Mouse (Mus musculus) midbrain, embryonic 11.5 days (tissue): ENCODE measurements around the gene Agap2. TPM values are rescaled to one million over a fixed set of nuclear protein-coding genes. Genes with fewer than 3 reads are reported as not detected.
A peak's percentile ranks its signal among the peaks of the same experiment; 100 is the strongest.

Experiments used
- ATAC-seq: fragments of 200-750 bp; cut with Nextera tagmentation; 2 replicates; pipeline ENCODE4 v1.8.0; 2017; ENCODE audit warnings: moderate TSS enrichment, moderate library complexity; ENCODE audit not compliant: low FRiP score
- DNase-seq: peaks from one replicate; pipeline ENCODE4 v3.0.0; 2015; ENCODE audit warnings: low spot score; ENCODE audit errors: missing footprints
- H3K27ac ChIP-seq: fragments of 300-500 bp; sonication (generic); 2 replicates; pipeline ENCODE4 v1.5.1; 2014; ENCODE audit warnings: low read depth, low read length
- H3K27me3 ChIP-seq: fragments of 300-500 bp; sonication (generic); 2 replicates; pipeline ENCODE4 v1.6.1; 2014; ENCODE audit warnings: mild to moderate bottlenecking, low read length, moderate library complexity, mixed read lengths; ENCODE audit not compliant: control insufficient read depth, insufficient read depth
- H3K36me3 ChIP-seq: fragments of 300-500 bp; sonication (generic); 2 replicates; pipeline ENCODE4 v1.6.1; 2014; ENCODE audit warnings: mild to moderate bottlenecking, low read length, moderate library complexity, mixed read lengths; ENCODE audit not compliant: control insufficient read depth, insufficient read depth
- H3K4me1 ChIP-seq: fragments of 300-500 bp; sonication (generic); 2 replicates; pipeline ENCODE4 v1.6.1; 2014; ENCODE audit warnings: low read length; ENCODE audit not compliant: control insufficient read depth, insufficient read depth
- H3K4me2 ChIP-seq: fragments of 300-500 bp; sonication (generic); 2 replicates; pipeline ENCODE4 v1.6.1; 2014; ENCODE audit warnings: mild to moderate bottlenecking, moderate library complexity
- H3K4me3 ChIP-seq: fragments of 300-500 bp; sonication (generic); 2 replicates; pipeline ENCODE4 v1.5.1; 2014; ENCODE audit warnings: low read depth, low read length
- H3K9ac ChIP-seq: fragments of 300-500 bp; sonication (generic); 2 replicates; pipeline ENCODE4 v1.6.1; 2014; ENCODE audit warnings: low read length
- H3K9me3 ChIP-seq: fragments of 300-500 bp; sonication (generic); 2 replicates; pipeline ENCODE4 v1.6.1; 2016; ENCODE audit warnings: low read length; ENCODE audit not compliant: control insufficient read depth
- WGBS: fragments of 180-500 bp; shearing (Covaris S2); extraction: QIAGEN DNeasy Blood & Tissue Kit; methylation state at CpG from one replicate; pipeline ENCODE4 v1.1.7; 2014; 5-methylcytosine and 5-hydroxymethylcytosine counted together
- polyA plus RNA-seq: library from polyadenylated mRNA; unstranded; fragments of >200 nt; fragmentation: Nextera tagmentation; extraction: Ambion mirVana; gene quantifications from 2 replicates; pipeline ENCODE4 v1.2.1, GENCODE M21; 2014

Agap2 gene
- polyA plus RNA-seq, 1 experiment from 2014 or later, result 0.89 TPM

DNA sequence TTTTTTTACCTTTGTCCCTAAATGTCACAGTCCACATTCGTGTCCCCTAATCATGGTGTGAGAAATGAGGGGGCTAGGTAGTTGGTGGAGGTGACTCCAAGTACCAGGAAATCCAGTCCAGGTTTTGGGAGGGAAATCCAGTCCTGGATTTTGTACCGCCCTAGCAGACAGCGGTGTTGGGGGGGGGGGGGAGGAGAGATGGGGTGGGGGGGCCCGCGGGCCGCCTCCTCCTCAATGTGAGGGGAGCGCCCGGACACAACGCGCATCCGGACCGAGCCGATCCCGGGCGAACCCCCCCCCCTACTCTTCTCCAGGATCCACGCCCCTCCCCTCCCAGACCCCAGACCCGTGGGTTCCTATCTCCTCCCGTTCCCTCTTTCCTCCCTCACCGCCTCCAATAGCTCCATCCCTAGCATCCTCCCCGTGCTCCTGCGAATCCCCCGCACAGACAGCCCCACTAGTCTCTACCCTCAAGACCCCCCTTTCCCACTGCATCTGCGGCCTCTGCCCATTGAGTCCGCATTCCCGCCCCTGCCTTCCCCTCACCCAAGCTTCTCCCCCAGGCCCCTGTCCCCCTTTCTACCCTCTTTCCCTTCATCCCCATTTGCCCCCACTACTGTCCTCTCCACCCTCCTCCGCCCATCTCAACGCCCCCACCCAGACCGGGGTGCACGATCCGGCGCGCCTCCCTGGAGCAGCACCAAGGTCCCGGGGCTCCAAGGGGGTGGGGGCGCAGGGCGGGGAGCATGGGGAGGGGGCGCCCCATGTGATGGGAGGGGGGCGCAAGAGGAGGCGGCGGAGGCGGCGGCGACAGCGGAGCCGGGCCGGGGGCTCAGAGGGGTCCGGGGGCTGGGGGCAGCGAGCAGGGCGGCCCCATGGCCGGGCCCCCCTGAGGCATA is 3.8 kb downstream of the Agap2 start:
- peak overlapping the region; percentile 25; the same call in 1 of the 2 replicates for H3K27ac ChIP-seq
- peaks cover 38% of the 10 kb centered on the region for H3K27me3 ChIP-seq
- WGBS, result under 1% methylated on average over 33 of the region's 49 CpGs
- H3K4me3 ChIP-seq, result peak overlapping the region; percentile 68
- no peaks in the 10 kb centered on the region for H3K36me3 ChIP-seq
- peak; percentile 95 for DNase-seq
- H3K4me1 ChIP-seq, result peaks cover 36% of the 10 kb centered on the region
- H3K9me3 ChIP-seq, result no peaks in the 10 kb centered on the region
- peak; percentile 77 for ATAC-seq
- H3K9ac ChIP-seq, result peak overlapping the region; percentile 75
- H3K4me2 ChIP-seq, result peak overlapping the region; percentile 100

GRCm38 (mm10) chr10:127079665-127080391 is 4.7 kb downstream of the Agap2 start:
- H3K9me3 ChIP-seq, result no peaks in the 10 kb centered on the region
- peak overlapping the region; percentile 100 for H3K4me2 ChIP-seq
- DNase-seq, result peak; percentile 91
- H3K9ac ChIP-seq, result peak overlapping the region; percentile 75
- H3K36me3 ChIP-seq, result no peaks in the 10 kb centered on the region
- ATAC-seq, result peak; percentile 16
- under 1% methylated on average over 52 of the region's 70 CpGs for WGBS
- H3K4me1 ChIP-seq, result peaks cover 36% of the 10 kb centered on the region
- H3K27ac ChIP-seq, result no peak overlapping the region; the same call in 1 of the 2 replicates
- H3K27me3 ChIP-seq, result peaks cover 38% of the 10 kb centered on the region
- H3K4me3 ChIP-seq, result peak overlapping the region; percentile 68

DNA sequence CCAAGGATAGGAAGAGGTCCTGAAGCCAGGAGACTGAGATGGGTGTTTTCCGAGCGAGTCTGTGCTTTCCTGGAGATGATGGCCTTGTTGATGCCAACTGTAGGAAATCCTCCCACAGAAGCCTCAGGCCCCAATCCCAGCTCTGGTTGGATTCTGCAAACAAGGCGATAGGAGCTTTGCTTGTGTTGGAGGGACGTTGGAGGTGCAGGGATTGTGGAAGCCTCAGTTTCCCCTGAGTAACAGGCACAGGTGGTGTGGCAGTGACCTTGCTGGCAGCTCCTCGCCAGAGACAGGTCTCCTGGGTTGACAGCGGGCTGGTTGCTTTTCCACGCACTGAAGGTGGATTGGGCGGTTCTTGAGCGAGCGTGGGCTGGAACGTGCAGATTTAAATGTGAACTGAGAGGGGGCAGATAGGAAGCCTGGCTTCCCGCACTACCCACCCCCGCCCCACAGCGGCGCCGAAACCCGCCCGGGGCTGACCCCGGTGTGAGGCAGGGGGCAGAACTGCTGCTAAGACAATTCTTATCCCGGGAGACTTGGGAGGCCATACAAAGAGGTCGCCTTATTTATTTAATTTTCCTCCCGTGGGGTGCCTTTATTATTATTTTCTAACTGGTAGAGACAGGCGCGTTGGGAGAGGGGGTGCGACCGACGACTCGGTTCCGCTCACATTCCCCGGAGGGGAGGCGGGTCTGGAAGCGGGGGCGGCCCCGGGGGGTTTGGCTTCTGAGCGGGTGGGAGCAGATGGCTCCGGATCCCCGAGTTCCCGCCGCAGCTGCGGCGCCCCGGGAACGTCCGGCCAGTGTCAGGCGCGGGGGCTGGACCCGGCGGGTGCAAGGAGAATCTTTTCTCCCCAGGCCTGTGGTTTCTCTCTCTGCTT is 6.1 kb downstream of the Agap2 start:
- H3K36me3 ChIP-seq, result no peaks in the 10 kb centered on the region
- peak overlapping the region; percentile 68 for H3K4me3 ChIP-seq
- peak overlapping the region; percentile 41 for H3K9ac ChIP-seq
- peaks cover 36% of the 10 kb centered on the region for H3K4me1 ChIP-seq
- H3K27me3 ChIP-seq, result peaks cover 40% of the 10 kb centered on the region
- DNase-seq (peak; percentile 93), ATAC-seq (no peak)
- peak overlapping the region; percentile 100 for H3K4me2 ChIP-seq
- WGBS, result 3% methylated on average over 48 of the region's 48 CpGs
- no peak overlapping the region for H3K27ac ChIP-seq
- H3K9me3 ChIP-seq, result no peaks in the 10 kb centered on the region

GRCm38 (mm10) chr10:127081996-127082620 is 7.0 kb downstream of the Agap2 start:
- no peak overlapping the region for H3K27ac ChIP-seq
- no peak overlapping the region for H3K9ac ChIP-seq
- peaks cover 40% of the 10 kb centered on the region for H3K27me3 ChIP-seq
- H3K4me1 ChIP-seq, result peaks cover 36% of the 10 kb centered on the region
- DNase-seq, result peak; percentile 93
- no peaks in the 10 kb centered on the region for H3K9me3 ChIP-seq
- WGBS, result 26% methylated on average over 8 of the region's 8 CpGs
- ATAC-seq, result no peak
- H3K4me2 ChIP-seq, result peak overlapping the region; percentile 100
- no peak overlapping the region for H3K4me3 ChIP-seq
- no peaks in the 10 kb centered on the region for H3K36me3 ChIP-seq

DNA sequence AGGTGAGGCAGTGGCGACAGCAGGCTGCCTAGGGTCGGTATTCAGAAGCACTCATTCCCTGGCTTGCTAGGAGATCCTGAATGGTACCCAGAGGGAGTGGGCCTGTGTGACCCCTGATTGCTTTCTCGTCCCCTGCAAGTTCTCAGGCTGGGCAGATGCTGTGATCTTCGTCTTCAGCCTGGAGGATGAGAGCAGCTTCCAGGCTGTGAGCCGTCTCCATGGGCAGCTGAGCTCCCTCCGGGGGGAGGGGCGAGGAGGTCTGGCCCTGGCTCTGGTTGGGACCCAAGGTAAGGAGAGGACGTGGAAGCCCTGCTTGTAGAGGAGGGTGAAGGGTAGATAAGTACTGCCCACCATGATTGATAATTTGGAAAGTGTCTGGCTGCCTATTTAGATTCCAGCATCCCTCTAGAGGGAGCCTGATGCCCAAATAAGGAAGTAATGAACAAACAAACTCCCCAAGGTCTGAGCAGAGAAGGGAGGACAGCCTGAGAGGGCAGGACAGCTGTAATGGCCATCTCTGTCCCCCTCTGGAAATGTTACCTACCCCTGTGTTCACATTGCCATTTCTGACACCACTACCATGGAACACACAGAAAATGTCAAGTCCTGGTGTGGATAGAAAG is 8.3 kb downstream of the Agap2 start:
- Histone ChIP-seq H3K4me2 (no peak overlapping the region), H3K27me3 (peaks cover 40% of the 10 kb centered on the region)
- no peak for ATAC-seq

GRCm38 (mm10) chr10:127083915-127084306 is 8.8 kb downstream of the Agap2 start:
- H3K4me3 ChIP-seq, result no peak overlapping the region
- H3K36me3 ChIP-seq, result no peaks in the 10 kb centered on the region
- H3K4me2 ChIP-seq, result no peak overlapping the region
- DNase-seq (no peak), ATAC-seq (no peak)
- peaks cover 41% of the 10 kb centered on the region for H3K27me3 ChIP-seq
- H3K9me3 ChIP-seq, result no peaks in the 10 kb centered on the region
- peaks cover 27% of the 10 kb centered on the region for H3K4me1 ChIP-seq
- no peak overlapping the region for H3K27ac ChIP-seq
- H3K9ac ChIP-seq, result no peak overlapping the region
- 62% methylated on average over 5 of the region's 5 CpGs for WGBS

More for the DNA sequence above, 8.3 kb downstream of the Agap2 start:
- H3K9me3 ChIP-seq, result no peaks in the 10 kb centered on the region
- 23% methylated on average over 8 of the region's 8 CpGs for WGBS
- H3K27ac ChIP-seq, result no peak overlapping the region
- DNase-seq, result peak; percentile 82
- H3K4me1 ChIP-seq, result peaks cover 28% of the 10 kb centered on the region
- no peak overlapping the region for H3K9ac ChIP-seq
- H3K36me3 ChIP-seq, result no peaks in the 10 kb centered on the region
- H3K4me3 ChIP-seq, result no peak overlapping the region

- Histone ChIP-seq H3K27ac (no peak overlapping the region), H3K9ac (no peak overlapping the region), H3K4me2 (no peak overlapping the region), H3K36me3 (no peaks in the 10 kb centered on the region), H3K27me3 (peaks cover 43% of the 10 kb centered on the region), H3K4me3 (no peak overlapping the region), H3K9me3 (no peaks in the 10 kb centered on the region), H3K4me1 (peaks cover 24% of the 10 kb centered on the region)
- DNase-seq, result peak; percentile 82
- ATAC-seq, result no peak
- 85% methylated on average over 9 of the region's 9 CpGs for WGBS
Observed at GRCm38 (mm10) chr10:127085052-127085451, 10.0 kb downstream of the Agap2 start.

- WGBS, result 80% methylated on average over 6 of the region's 6 CpGs
- no peak for DNase-seq
- no peak for ATAC-seq
- Histone ChIP-seq H3K9ac (no peak overlapping the region), H3K4me1 (peaks cover 20% of the 10 kb centered on the region), H3K4me2 (no peak overlapping the region), H3K27ac (no peak overlapping the region), H3K4me3 (no peak overlapping the region), H3K27me3 (peaks cover 43% of the 10 kb centered on the region), H3K36me3 (no peaks in the 10 kb centered on the region), H3K9me3 (no peaks in the 10 kb centered on the region)
Observed at GRCm38 (mm10) chr10:127085633-127086032, 10.5 kb downstream of the Agap2 start.
